Mouse (Mus musculus): ENCODE measurements around the gene Ahrr. TPM values are rescaled to one million over a fixed set of nuclear protein-coding genes. Genes with fewer than 3 reads are reported as not detected.

Gene Ahrr
- polyA plus RNA-seq, 1 experiment from 2014 or later = 0.33 TPM

- no peak overlapping the region for H3K27ac ChIP-seq (replicated peaks)
- H3K4me2 ChIP-seq = no peak overlapping the region
- H3K4me3 ChIP-seq (replicated peaks) = no peak overlapping the region
- no peaks in the 10 kb centered on the region for H3K4me1 ChIP-seq
- no peaks in the 10 kb centered on the region for H3K36me3 ChIP-seq
- no peaks in the 10 kb centered on the region for H3K9me3 ChIP-seq (replicated peaks)
- no peaks in the 10 kb centered on the region for H3K27me3 ChIP-seq (replicated peaks)
- no peak for ATAC-seq (ENCODE audit: low FRiP score)
- no peak overlapping the region for H3K9ac ChIP-seq (replicated peaks)
- 44% methylated on average over 1 of the region's 1 CpGs for WGBS
These were observed 71.5 kb downstream of the Ahrr start for GRCm38 (mm10) chr13:74220659-74221058.

GRCm38 (mm10) chr13:74218441-74218840, 73.7 kb downstream of the Ahrr start:
- WGBS = 81% methylated on average over 3 of the region's 3 CpGs
- Histone ChIP-seq H3K4me2 (no peak overlapping the region), H3K36me3 (no peaks in the 10 kb centered on the region), H3K9ac (replicated peaks) (no peak overlapping the region), H3K4me1 (no peaks in the 10 kb centered on the region), H3K27ac (replicated peaks) (no peak overlapping the region), H3K27me3 (replicated peaks) (no peaks in the 10 kb centered on the region), H3K4me3 (replicated peaks) (no peak overlapping the region), H3K9me3 (replicated peaks) (no peaks in the 10 kb centered on the region)
- no peak for ATAC-seq (ENCODE audit: low FRiP score)

- Histone ChIP-seq H3K9ac (replicated peaks) (peak overlapping the region; percentile 78), H3K4me2 (peak overlapping the region; percentile 90), H3K27ac (replicated peaks) (peak overlapping the region; percentile 95), H3K36me3 (peaks cover 3% of the 10 kb centered on the region), H3K4me1 (peaks cover 34% of the 10 kb centered on the region), H3K27me3 (replicated peaks) (no peaks in the 10 kb centered on the region; the same call in 1 of the 2 replicates), H3K9me3 (replicated peaks) (no peaks in the 10 kb centered on the region), H3K4me3 (replicated peaks) (peak overlapping the region; percentile 87)
- ATAC-seq (ENCODE audit: low FRiP score) = peak; percentile 76
- 12% methylated on average over 12 of the region's 12 CpGs for WGBS
These were observed 83.2 kb downstream of the Ahrr start for GRCm38 (mm10) chr13:74208986-74209345.

GRCm38 (mm10) chr13:74208317-74208985, 83.7 kb downstream of the Ahrr start, which contains the start of gene Exoc3:
Gene Exoc3 (minus strand): TSS chr13:74208732.
- Histone ChIP-seq H3K27me3 (replicated peaks) (no peaks in the 10 kb centered on the region; the same call in 1 of the 2 replicates), H3K9me3 (replicated peaks) (no peaks in the 10 kb centered on the region), H3K27ac (replicated peaks) (peak within 1 kb of the TSS; percentile 95), H3K4me3 (replicated peaks) (peak within 1 kb of the TSS; percentile 87), H3K9ac (replicated peaks) (peak within 1 kb of the TSS; percentile 78), H3K4me2 (peak within 1 kb of the TSS; percentile 90), H3K4me1 (peaks cover 34% of the 10 kb centered on the region), H3K36me3 (peaks cover 9% of the 10 kb centered on the region)
- ATAC-seq (ENCODE audit: low FRiP score) = peak; percentile 99
- under 1% methylated on average over 39 of the region's 39 CpGs for WGBS

GRCm38 (mm10) chr13:74196451-74196850, 95.7 kb downstream of the Ahrr start:
- peaks cover 46% of the 10 kb centered on the region for H3K36me3 ChIP-seq
- H3K9me3 ChIP-seq (replicated peaks) = no peaks in the 10 kb centered on the region
- no peak overlapping the region for H3K9ac ChIP-seq (replicated peaks)
- no peak overlapping the region for H3K4me3 ChIP-seq (replicated peaks)
- no peaks in the 10 kb centered on the region for H3K4me1 ChIP-seq
- H3K27me3 ChIP-seq (replicated peaks) = no peaks in the 10 kb centered on the region
- WGBS = 82% methylated on average over 3 of the region's 3 CpGs
- no peak for ATAC-seq (ENCODE audit: low FRiP score)
- no peak overlapping the region for H3K4me2 ChIP-seq
- no peak overlapping the region for H3K27ac ChIP-seq (replicated peaks)

- peaks cover 53% of the 10 kb centered on the region for H3K36me3 ChIP-seq
- H3K27me3 ChIP-seq (replicated peaks) = no peaks in the 10 kb centered on the region
- no peak overlapping the region for H3K4me3 ChIP-seq (replicated peaks)
- no peak for ATAC-seq (ENCODE audit: low FRiP score)
- 88% methylated on average over 6 of the region's 6 CpGs for WGBS
- H3K9ac ChIP-seq (replicated peaks) = no peak overlapping the region
- no peaks in the 10 kb centered on the region for H3K9me3 ChIP-seq (replicated peaks)
- H3K4me2 ChIP-seq = no peak overlapping the region
- no peak overlapping the region for H3K27ac ChIP-seq (replicated peaks)
- no peaks in the 10 kb centered on the region for H3K4me1 ChIP-seq
These were observed 99.5 kb downstream of the Ahrr start for GRCm38 (mm10) chr13:74192613-74193012.

- Histone ChIP-seq H3K4me1 (no peaks in the 10 kb centered on the region), H3K27me3 (replicated peaks) (no peaks in the 10 kb centered on the region), H3K36me3 (peaks cover 51% of the 10 kb centered on the region), H3K4me3 (replicated peaks) (no peak overlapping the region), H3K4me2 (no peak overlapping the region), H3K27ac (replicated peaks) (no peak overlapping the region), H3K9me3 (replicated peaks) (no peaks in the 10 kb centered on the region), H3K9ac (replicated peaks) (no peak overlapping the region)
- WGBS = 97% methylated on average over 5 of the region's 5 CpGs
- no peak for ATAC-seq (ENCODE audit: low FRiP score)
These were observed 109.0 kb downstream of the Ahrr start for GRCm38 (mm10) chr13:74183011-74183695.

GRCm38 (mm10) chr13:74172036-74172435, 120.1 kb downstream of the Ahrr start:
- Histone ChIP-seq H3K9ac (replicated peaks) (no peak overlapping the region), H3K36me3 (peaks cover 62% of the 10 kb centered on the region), H3K4me2 (no peak overlapping the region), H3K4me1 (peaks cover 3% of the 10 kb centered on the region), H3K27me3 (replicated peaks) (no peaks in the 10 kb centered on the region), H3K27ac (replicated peaks) (no peak overlapping the region), H3K4me3 (replicated peaks) (no peak overlapping the region), H3K9me3 (replicated peaks) (no peaks in the 10 kb centered on the region)
- no peak for ATAC-seq (ENCODE audit: low FRiP score)
- WGBS = 96% methylated on average over 5 of the region's 5 CpGs

GRCm38 (mm10) chr13:74169446-74170164, 122.5 kb downstream of the Ahrr start:
- WGBS = 92% methylated on average over 10 of the region's 10 CpGs
- no peaks in the 10 kb centered on the region for H3K27me3 ChIP-seq (replicated peaks)
- no peak overlapping the region for H3K9ac ChIP-seq (replicated peaks)
- peaks cover 10% of the 10 kb centered on the region for H3K4me1 ChIP-seq
- H3K4me2 ChIP-seq = no peak overlapping the region
- no peak for ATAC-seq (ENCODE audit: low FRiP score)
- H3K4me3 ChIP-seq (replicated peaks) = no peak overlapping the region
- H3K9me3 ChIP-seq (replicated peaks) = no peaks in the 10 kb centered on the region
- no peak overlapping the region for H3K27ac ChIP-seq (replicated peaks)
- peaks cover 48% of the 10 kb centered on the region for H3K36me3 ChIP-seq

- Histone ChIP-seq H3K27me3 (replicated peaks) (no peaks in the 10 kb centered on the region), H3K4me3 (replicated peaks) (no peak overlapping the region), H3K4me1 (peaks cover 10% of the 10 kb centered on the region), H3K4me2 (peak overlapping the region; percentile 88), H3K9ac (replicated peaks) (no peak overlapping the region), H3K36me3 (peaks cover 29% of the 10 kb centered on the region), H3K9me3 (replicated peaks) (no peaks in the 10 kb centered on the region), H3K27ac (replicated peaks) (no peak overlapping the region)
- 90% methylated on average over 2 of the region's 2 CpGs for WGBS
- ATAC-seq (ENCODE audit: low FRiP score) = no peak; the same call in none of the 2 replicates
These were observed 124.6 kb downstream of the Ahrr start for GRCm38 (mm10) chr13:74167492-74167891.

- no peaks in the 10 kb centered on the region for H3K27me3 ChIP-seq (replicated peaks)
- peak overlapping the region; percentile 88 for H3K4me2 ChIP-seq
- peak overlapping the region; percentile 51 for H3K4me3 ChIP-seq (replicated peaks)
- H3K9me3 ChIP-seq (replicated peaks) = no peaks in the 10 kb centered on the region
- ATAC-seq (ENCODE audit: low FRiP score) = peak; percentile 78
- WGBS = 6% methylated on average over 9 of the region's 9 CpGs
- peak overlapping the region; percentile 55 for H3K9ac ChIP-seq (replicated peaks)
- H3K4me1 ChIP-seq = peaks cover 10% of the 10 kb centered on the region
- H3K27ac ChIP-seq (replicated peaks) = no peak overlapping the region
- peaks cover 27% of the 10 kb centered on the region for H3K36me3 ChIP-seq
These were observed 125.1 kb downstream of the Ahrr start for GRCm38 (mm10) chr13:74167057-74167413.
